Mouse (Mus musculus) cerebellum, adult 2 months (tissue): ENCODE results near the gene Proser1.

Experiments used
- CTCF ChIP-seq: fragments of 200-500 bp; IDR thresholded peaks from 2 replicates; pipeline ENCODE4 v1.5.1; 2011; ENCODE audit warnings: low read depth, mild to moderate bottlenecking, control low read depth, low read length, moderate library complexity, borderline replicate concordance; ENCODE audit not compliant: insufficient read depth
- POLR2A ChIP-seq: fragments of 200-500 bp; IDR thresholded peaks from 2 replicates; pipeline ENCODE4 v1.6.1; 2011; ENCODE audit warnings: low read length, control low read depth, borderline replicate concordance; ENCODE audit not compliant: insufficient read depth

- TF ChIP-seq CTCF (no peak), POLR2A (no peak)
These were observed 6.2 kb downstream of the Proser1 start for GRCm38 (mm10) chr3:53469650-53470049.
